Mouse (Mus musculus) testis, postnatal 14 days (tissue): ENCODE measurements around the gene Dppa2.
"Not testable (repeated sequence)": the region's sequence is repeated elsewhere in the genome, so short reads cannot be mapped to it uniquely, and the experiment has no call there.

Experiments used
- DNase-seq: peaks from one replicate; pipeline ENCODE4 v3.0.0; 2021; ENCODE audit warnings: low spot score

The Dppa2 gene

DNA sequence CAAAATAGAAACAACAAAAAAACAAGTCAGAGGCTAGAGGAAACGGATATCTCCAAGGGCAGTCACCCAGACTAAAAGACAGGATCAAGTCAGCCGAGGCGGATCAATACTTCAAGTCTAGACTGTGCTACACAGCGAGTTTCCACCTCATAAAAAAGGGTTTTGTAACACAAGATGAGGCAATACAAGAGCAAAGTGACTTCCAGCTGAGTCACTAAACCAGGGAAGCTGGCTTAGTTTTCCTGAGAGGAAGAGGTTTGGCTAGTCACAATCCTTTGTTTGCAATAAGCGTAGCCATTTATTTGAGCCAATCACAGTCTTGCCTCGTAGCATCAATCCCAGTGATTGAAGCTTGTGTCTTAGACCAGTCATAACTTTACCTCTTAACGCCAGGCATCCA, at the start of gene Dppa2:
Gene Dppa2, plus strand, starts transcription at position 400 of the 400 bp plus-strand sequence.
- no peak for DNase-seq

DNA sequence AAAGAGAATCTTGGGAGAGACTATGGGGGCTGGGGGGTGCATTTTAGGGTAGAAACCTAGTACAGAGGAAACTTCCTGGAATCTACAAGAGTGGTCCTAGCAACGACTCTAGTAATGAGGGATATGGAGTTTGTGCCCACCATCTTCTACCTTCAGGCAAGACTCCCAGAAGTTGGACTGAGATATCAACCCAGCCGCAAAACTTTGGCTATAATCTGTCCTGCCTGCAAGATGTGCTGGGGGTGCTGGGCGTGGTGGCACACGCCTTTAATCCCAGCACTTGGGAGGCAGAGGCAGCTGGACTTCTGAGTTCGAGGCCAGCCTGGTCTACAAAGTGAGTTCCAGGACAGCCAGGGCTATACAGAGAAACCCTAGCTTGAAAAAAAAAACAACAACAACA, 49.1 kb upstream of the Dppa2 start:
- DNase-seq: no peak

DNA sequence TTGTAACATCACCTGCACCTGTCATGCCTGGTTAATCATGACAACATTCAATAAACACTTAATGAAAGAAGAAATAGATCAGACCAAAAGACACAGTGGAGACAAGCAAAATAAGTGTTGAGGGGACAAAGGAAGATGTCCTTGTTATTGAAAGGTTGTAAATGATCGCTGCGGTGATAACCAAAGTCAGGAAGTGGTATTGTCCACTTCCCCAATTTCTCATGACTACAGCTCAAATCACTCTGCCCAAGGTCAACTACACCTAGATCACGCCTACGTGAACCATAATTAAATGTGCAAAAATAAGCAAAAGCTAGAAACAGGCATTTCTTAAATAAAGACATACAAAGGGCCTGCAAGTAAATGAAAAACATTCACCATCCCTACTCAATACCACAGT, 44.2 kb upstream of the Dppa2 start:
- DNase-seq: no peak

DNA sequence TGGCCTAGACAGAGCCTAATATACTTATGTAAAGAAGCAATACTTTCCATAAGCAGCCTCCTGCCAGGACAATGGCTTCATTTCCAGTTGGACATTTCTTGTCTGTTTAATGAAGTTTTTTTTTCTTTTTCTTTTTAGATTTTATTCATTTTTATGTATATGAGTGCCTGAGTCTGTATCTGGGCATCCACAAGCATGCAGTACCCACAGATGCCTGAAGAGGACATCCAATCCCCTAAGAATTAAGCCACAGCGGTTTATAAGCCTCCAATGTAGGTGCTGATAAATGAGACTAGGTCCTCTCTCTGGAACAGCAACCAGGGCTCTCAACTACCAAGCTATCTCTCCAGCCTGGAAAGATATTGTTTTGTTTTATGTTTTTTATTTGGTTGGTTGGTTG, 40.8 kb upstream of the Dppa2 start:
- no peak for DNase-seq

DNA sequence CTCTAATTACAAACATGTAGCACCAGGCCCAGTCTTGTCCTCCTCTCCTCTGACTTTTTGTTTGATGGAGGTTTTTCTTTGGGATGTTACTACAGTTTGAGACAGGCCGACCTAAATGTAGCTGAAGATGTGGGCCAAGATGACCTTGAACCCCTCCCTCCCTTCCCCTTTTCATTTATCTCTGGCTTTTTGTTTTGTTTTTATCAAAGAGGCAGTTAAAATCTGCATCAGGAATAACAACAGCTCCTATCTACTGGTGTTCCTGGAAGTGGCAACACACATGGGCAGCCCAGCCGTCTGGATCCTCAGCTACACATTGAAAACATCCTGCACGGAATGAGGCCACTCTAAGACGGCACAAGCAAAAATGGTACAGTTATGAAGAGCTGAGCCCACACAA, 37.9 kb upstream of the Dppa2 start:
- DNase-seq: no peak

DNA sequence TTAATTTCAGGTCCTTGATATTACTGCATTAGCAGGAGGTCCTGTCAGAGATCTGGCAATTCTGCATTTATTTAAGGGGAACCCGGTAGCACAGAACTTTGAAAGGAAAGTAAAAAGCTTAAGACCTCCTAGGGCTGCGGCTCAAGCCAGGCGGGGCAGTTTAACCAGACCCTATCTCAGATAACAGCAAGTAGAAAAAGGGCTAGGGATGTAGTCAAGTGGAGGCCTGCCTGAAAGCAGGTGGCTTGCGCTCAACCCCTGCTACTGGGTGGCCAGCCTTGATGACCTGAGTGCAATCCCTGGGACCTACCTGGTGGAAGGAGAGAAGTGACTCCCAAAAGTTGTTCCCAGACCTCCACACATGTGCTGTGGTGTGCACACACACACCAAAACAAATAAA, 26.8 kb upstream of the Dppa2 start:
- DNase-seq: no peak

DNA sequence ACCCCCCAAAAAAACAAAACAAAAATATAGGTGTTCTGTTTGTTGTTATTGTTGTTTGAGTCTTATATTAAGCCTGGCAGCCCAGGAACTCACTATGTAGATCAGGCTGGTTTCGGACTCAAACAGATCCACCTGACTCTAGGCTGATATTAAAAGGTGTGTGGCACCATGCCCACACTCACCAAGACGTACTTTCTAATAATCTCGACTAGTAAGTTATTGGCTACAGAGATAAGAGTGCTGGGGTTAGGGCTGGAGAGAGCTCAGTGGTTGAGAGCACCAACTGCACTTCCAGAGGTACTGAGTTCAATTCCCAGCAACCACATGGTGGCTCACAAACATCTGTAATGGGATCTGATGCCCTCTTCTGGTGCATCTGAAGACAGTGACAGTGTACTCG, 22.8 kb upstream of the Dppa2 start:
- no peak for DNase-seq

DNA sequence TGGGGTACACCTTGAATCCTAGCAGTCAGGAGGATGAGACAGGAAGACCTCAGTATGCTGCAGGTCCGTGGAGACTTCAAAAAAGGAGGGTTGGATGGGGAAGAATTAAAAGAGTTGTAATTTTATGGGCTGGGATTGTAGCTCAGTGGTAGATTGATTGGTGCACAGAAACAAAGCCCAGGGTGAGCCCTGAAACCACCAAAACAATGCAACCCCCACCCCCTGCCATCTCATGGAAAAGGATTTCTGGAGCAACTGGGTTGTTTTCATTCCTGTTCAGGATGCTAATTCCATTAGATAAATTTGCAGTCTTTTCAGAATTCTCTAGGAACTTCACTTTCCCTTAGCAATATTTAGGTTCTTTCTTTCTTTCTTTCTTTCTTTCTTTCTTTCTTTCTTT, 20.9 kb upstream of the Dppa2 start:
- DNase-seq: no peak

DNA sequence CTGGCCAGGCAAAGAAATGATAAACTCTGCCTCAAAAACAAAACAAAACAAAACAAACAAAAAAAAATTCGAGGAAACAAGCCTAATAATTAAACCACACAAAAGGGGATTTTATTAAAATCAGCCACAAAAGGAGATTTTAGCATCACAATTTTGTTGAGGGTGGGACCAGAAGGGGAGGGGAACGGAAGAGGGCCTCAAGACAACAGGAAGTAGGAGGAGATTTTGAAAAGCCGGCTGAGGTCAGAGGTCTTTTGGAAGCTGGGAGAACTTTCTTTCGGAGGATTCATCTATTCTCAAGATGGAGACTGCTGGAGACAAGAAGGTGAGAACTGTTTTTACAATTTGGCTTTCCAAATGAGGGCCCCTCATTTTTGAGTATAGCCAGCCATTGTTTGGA, 20.2 kb upstream of the Dppa2 start, which contains the start of gene Dppa4:
Gene Dppa4, plus strand, starts transcription at position 217 of the 400 bp plus-strand sequence.
- DNase-seq: no peak

DNA sequence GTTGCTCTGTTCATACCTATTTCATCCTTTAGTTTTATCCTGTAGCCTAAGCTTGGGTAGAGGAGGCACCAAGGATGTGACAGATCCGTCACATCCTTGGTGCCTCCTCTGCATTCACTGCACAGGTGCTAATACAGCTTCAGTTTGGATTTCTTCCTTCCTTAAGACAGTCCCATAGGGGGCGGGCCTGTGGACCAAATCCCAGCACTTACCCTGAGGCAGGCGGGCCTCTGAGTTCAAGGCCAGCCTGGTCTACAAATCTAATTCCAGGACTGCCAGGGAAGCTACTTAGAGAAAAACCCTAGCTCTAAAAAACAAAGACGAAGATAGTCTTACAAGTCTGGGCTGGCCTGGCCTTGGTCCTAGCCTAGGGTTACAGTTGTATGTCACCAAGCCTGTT, 18.2 kb upstream of the Dppa2 start:
- DNase-seq: no peak

DNA sequence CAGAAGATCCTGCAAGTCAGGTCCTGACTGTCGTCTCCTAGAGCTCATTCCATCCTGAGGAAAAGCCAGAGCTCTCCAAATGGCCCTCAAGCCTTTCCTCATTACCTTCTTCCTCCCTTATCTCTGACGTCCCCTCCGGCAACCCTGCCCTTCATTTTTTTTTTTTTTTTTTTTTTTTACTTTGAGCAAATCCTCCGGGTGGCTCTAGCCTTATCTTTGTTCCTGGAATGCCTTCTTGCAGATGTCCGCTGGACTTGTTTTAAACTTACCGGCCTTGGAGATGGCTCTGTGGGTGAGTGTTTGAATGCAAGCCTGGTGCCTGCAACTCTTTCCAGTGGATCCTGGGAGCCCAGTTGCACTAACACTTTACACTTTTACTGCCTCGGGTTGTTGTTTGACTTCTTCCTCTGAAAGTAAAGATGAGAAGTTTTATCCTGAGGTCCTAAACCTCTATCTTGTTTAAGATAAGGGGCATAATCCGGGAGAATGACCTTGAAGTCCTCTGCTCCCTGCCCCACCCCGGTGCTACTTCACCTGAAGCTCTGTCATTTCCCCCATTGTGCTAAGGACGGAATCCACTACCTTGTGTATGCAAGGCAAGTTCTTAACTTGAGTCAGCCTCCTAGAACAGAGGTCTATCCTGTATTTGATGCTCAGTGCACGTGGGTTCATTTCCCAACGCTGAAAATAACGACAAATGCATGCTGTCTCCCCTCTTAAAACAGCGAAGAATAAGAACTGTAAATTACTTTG, 6.1 kb upstream of the Dppa2 start:
- DNase-seq: no peak

DNA sequence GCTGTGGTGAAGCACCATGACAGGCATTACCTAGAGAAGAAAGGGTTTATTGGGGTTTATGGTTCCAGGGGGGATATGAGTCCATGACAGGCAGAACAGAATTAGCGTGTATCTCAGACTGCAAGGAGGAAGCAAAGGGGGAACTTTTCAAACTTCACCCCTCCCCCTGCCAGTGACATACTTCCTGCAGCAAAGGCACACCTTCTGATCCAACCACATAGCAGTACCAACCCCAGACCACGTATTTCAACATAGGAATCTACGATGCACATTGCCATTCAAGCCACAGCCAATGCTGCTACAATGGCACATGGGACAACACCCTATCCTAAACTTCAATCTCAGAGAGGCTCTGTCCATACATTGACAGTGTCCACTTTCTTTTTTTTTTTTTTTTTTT, 3.8 kb upstream of the Dppa2 start:
- no peak for DNase-seq

DNA sequence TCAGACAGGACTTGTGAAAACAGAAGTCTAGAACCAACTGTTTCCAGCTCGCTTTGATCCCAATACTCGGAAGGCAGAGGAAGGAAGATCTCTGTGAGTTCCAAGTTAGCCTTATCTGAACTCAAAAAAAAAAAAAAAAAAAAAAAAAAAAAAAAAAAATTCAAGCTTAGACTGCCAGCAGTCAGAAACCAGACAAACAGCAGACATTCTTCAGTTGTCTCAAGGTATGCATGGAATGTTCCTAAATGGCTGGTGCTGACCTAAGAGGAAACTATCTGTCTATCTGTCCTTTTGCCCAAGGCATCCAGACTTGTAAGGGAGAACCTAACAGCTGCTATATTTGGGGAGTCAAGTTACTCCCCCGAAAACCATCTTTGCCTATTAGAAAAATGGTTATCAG, 275 bp downstream of the Dppa2 start:
- DNase-seq: no peak

DNA sequence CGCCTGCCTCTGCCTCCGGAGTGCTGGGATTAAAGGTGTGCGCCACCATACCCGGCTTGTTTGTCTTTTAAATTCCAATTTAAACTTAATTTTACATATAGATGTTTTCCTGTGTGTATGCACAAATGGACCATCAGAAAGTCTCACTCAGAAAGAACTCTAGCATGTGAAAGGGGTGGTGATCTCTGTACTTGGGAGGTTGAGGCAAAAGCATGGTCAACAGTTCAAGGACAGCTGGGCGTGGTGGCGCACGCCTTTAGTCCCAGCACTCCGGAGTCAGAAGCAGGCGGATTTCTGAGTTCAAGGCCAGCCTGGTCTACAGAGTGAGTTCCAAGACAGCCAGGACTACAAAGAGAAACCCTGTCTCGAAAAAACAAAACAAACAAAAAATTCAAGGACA, 5.2 kb downstream of the Dppa2 start:
- not testable (repeated sequence) for DNase-seq

DNA sequence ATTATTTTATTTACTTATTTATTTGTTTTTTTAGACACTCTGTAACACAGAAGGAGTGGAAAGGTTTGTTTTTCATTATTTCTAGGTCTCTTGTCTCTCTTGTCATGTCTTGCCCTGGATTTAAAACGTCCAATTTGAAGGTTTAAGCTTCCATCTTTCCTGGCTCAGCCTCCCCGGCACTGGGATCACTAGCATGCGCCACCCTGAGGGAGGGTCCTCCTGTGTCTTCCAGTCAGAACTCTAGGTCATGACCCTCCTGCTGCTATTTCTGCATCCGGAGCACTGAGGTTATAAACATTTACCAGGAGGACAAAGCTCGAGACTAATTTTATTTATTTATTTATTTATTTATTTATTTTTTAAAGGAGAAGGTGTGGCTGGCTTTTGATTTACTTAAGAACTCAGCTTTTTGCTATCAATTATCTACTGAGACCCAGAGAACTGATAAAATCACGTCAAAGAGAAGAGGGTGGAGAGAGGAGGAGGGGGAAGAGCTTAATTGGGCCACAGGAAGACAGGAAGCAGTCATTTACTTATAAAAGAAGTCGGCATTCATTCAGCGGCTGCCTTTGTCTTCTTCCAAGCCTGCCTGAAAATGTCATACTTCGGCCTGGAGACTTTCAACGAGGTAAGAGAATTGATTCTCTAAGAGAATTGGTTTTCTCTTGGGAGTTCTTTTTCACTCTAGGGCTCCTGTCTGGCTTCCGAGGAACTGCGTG, 6.4 kb downstream of the Dppa2 start:
- no peak for DNase-seq

DNA sequence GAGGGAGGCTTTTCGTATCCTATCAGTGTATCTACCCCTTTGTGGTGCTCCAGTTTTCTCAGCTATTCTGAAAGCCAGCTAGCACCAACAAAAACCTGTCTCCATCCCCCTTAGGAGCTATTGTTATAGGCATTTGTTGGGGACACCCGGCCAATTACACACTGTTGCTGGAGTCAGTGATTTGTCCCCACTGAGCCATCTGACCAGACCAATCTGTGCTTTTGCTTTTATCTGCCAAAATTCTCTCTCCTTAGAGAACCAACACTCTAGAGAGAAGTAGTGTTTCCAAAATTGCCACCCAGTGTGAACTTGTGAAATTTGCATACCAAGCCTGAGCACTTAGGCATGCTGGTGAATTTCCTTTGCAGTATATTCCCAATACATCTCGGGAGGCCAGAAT, 11.6 kb downstream of the Dppa2 start:
- DNase-seq: no peak

DNA sequence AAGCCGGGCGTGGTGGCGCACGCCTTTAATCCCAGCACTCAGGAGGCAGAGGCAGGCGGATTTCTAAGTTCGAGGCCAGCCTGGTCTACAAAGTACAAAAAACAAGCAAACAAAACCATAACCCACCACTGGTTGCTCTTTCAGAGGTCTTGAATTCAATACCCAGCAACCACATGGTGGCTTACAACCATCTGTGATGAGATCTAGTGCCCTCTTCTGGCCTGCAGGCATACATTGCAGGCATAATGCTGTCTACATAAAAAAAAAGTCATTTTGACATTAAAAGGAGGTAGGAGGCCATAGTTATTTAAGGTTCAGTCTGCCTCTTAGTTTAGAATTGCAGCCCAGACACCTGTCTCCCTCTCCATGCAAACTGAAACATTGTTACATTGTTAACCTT, 17.1 kb downstream of the Dppa2 start:
- DNase-seq: no peak

DNA sequence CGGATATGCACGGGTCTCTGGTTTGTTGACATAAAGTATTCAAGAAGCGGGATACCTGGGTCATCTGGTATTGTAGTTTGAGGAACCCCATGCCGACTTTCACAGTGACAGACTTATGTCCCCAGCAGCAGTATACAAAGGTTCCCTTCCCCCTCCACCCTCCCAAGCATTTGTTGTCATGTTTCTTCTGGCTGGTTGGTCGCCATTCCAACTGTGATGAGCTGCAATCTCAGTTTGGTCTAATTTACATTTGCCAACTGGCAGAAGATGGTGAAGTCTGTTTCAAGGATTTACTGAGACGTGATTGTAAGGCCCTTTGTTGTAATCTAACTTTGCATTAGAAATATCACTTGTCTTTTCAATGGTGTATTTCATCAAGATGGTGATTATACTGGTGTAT, 19.4 kb downstream of the Dppa2 start:
- DNase-seq: no peak

DNA sequence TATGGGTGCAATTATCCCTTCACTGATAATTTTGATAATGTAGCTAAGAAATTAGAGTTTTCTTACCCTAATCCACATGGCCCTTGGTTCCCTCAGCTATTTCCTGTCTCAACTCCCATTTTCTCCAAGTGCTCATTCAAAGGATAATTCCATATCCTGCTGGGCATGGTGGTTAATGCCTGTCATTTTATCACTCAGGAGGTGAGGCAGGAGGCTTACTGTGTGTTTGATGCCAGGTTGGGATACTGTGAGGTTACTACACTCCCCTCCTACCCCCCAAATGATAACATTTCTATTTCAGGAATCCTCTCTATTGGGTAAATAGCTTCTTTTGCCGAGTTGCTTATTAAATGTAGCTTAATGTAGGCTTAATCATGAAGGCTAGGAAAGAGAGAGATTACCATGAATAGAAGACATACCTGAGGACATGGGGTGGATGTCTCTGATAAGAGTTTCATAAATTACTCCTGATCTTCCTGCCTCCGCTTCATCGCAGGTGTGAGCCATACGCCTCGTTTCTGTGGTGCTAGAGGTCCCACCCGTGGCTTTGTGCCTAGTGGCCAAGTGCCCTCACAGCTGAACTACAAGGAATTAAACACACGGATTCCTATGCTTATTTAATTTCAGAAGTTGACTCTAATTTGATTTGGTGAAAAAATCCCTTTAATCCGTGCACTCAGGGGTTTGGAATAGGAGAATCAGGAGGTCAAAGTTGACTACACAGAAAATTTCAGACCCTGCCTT, 20.1 kb downstream of the Dppa2 start:
- no peak for DNase-seq

DNA sequence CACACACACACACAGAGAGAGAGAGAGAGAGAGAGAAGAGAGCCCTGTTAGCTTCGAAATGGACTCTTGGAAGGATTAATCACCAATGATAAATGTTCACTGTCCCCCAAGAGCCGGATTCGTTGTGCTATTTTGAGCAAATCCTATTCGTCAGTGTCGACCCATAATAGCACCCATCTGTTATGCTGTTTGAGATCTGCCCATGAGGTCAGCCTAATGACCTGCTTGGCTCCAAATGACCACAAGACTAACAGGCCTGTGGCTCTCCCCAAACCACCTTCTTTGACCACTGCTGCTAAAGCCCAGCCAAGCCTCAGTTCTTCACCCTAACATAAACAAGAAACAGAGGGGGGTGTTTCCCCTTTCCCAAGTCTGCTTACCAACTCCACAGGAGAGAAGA, 23.2 kb downstream of the Dppa2 start:
- no peak for DNase-seq

DNA sequence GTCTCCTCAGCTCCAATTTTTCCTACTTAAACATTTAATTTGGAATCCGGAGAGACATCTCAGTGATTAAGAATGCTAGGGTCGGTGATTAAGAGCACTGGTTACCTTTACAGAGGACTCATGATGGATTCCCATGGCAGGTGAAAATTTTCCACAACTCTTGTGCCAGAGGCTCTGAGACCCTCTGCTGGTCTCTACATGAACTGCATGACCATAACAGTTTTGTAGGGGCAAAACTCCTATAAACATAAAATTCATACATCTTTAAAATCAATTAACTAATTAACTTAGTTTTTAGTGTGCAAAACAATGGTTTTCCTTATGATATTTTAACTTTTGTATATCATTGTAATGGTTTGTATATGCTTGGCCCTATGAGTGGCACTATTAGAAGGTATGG, 24.7 kb downstream of the Dppa2 start:
- no peak for DNase-seq

DNA sequence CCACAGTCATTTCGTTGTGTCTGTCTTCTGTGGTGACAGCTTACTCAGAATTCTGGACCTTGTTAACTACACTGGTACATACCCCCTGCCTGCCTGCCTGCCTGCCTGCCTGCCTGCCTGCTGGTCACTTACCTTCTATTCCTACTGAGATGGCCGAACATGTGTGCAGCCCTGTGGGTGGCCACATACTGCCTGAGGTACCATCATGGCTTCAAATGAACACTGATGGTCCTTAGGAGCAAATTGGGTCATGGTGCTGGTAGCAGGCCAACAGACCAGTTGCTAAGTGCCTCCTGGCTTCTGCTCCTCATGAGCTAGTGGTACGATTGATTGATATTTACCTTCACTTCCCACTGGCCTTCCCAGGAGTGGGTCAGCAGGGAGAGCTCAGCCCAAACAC, 28.1 kb downstream of the Dppa2 start:
- DNase-seq: no peak

DNA sequence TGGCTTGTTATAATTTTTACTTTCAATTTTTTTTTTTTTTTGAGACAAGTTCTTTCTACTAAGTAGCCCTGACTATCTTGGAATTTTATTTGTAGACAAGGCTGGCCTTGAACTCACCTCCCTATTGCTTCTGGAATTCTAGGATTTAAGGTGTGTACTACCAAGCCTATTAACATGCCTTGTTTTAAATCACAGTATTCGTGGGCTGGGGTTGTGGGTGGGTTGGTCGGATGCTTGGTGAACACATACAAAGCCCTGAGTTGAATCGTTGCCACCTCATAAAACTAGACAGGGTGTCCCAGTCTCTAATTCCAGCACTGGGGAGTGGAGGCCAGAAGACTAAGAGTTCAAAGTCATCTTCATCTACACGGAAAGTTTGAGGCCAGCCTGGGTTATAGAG, 31.6 kb downstream of the Dppa2 start:
- no peak for DNase-seq
